Mouse (Mus musculus) heart, adult 10 weeks (tissue): ENCODE results near the gene Twf2. TPM values are rescaled to one million over a fixed set of nuclear protein-coding genes. Genes with fewer than 3 reads are reported as not detected.

Experiments used
- polyA plus RNA-seq: library from polyadenylated mRNA; stranded (reverse); fragments of 350-450 nt; fragmentation: Illumina TruSeq; extraction: RNeasy Lipid Tissue Mini Kit (QIAGEN cat#74804); gene quantifications from one replicate; pipeline ENCODE4 v1.2.3, GENCODE M21; 2014; ENCODE audit warnings: low read depth, low replicate concordance

Twf2 gene
- polyA plus RNA-seq: 251 TPM

DNA sequence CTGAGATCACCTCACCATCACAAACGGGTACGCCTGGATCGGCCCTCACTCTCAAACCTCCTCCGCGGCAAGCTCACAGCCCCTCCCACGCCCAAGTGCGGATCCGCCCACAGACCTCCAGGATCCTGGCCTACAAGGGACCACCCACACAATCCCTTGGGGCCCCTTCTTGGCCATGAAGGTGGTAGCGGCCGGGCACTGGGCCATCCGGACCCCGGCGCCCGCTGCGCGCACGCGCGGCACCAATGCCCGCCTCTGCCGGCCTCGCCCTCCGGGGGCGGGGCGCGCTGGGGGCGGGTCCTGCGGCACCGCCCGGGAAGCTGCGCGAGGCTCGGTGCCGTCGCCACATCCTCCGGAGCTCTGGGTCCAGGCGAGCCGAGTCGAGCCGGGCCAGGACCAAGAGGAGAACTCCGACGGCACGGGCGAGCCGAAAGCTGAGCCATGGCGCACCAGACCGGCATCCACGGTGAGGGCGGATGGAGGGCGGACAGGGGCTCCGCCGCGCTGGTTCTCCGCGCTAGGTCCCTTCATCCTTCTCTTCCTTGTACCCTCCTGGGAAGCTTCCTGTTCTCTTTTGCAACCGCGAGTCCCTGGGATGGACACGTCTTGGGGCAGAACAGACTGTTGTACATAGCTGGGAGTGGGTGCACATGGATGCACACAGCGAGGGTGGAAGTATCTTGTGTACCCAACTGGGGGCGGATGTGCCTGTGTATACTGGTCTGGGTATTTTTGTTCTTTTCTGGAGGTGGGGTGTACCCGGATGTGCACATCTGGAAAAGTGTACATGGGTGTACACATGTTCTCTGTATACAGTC lies at the start of gene Twf2:
Gene Twf2, plus strand, starts transcription at position 290 of the 818 bp plus-strand sequence.

DNA sequence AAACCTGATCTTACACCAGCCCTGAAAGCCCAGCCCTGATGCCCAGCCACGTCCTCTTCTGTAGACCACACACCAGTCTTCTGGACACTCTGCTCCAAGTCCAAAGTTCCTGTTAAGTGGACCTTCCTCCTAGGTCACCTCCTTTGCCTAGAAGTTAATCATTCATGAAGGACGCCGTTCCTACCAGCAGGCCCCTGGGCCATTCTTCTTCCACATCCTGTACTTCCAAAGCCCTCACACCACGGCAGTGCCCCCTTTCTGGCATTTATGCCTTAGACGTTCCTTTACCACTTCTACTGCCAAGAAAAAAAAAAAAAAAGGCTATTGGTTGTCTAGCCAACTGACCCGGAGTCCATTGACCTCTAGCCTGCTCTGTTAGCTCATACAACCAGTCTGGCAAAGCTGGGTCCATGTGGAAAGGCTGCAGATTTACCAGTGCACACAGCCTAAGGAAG lies 44.8 kb upstream of the Twf2 start, which contains the start of gene Glyctk:
Gene Glyctk, minus strand, starts transcription at position 102 of the 455 bp plus-strand sequence.

DNA sequence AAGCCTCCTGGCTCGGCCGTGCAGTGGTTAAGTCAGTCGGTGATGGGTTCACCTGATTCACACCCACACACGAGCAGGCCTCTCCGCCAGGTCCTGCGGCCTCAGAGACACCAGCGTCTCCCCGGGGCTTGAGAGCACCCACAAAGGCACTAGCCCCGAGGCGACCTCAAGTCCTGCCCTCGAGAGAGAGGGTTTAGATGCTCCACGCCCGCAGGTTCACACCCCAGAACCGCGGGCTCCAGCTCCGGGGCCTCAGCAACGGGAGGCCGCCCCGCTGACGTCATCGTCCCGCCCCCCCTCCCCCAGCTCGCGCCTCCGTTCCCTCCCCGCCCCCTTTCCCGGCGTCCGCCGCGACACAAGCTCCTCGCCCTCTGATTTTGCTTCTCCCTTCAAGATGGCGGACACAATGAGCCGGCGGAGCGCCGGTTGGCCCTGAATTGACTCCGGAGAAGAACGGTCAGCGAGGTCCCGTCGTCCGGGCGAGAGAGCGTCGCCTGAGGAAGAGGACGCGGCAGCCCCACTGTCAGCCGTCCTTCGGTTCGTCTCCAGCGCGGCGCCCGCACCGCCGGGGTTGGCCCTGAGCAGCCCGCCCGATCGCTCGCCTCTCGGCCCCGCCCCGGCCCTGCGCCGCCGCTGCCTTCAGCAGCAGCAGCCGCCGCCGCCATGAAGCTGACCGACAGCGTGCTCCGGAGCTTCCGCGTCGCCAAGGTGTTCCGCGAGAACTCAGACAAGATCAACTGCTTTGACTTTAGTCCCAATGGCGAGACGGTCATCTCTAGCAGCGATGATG lies 32.2 kb upstream of the Twf2 start, which contains the start of gene Wdr82:
Gene Wdr82, plus strand, starts transcription at position 373 of the 790 bp plus-strand sequence.

DNA sequence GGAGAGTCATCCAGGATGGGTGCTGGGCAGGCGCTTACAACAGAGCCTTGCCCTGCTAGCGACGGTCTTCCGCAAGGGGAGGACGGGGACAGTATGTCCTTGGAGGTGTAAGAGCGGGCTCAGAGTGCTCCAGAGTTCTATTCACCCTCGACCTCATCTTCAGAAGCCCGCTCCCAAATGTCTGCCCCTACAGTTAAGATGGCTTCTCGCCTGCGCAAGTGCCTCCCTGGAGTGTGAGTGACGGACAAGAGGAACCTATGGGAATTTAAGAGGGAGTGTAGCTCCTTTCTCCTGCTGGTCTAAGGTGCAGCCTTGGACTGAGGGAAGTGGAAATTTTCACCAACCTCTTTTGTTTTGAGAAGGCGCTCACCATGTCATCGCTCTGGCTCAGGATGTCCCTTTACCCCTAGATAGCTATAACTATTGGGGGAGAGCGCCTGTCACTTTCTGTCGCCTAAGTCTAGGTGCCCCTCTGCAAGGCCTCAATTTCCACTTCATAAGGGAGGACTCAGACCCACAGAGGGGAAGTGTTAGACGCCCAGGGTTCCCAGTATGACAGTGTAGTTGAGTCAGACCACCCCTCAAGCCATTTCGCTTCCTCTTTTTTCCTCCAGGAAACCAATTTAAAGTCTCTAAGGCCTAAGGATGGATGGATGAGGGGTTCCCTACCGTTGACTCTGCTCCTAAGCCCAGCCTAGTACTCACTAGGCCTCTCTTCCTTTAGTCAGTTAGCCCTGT lies 3.2 kb upstream of the Twf2 start, which contains the start of gene Ppm1m:
Gene Ppm1m, minus strand, starts transcription at position 212 of the 738 bp plus-strand sequence.

DNA sequence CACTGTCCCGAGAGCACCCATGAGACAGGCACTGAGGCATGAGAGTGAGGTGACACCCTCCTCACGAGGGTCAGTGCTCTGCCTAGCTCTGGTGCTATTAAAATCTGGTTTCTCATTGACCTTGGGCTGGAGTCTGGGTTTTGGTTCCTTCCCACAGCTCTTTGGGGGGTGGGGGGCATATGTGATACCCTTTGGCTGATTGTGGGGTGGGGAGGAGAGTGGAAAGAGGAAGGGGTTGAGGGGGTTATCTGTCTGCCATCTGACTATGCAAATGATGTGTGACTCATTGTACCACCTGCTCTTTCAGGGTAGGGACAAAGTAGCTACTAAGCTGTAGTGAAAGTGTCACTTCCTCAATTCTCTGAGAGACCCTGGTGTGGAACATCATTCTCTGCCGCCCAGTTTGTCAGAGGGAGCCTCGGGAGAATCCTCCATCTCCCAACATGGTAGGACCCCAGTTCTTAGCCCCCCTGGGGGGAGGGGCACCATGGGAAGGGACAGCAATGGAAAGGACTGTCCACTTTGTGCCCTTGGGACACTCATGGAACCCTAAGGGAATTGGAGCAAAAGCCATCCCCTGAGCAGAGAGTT lies 19.4 kb downstream of the Twf2 start, which contains the start of gene Tlr9:
Gene Tlr9, plus strand, starts transcription at position 338 of the 591 bp plus-strand sequence.

Other genes with a start within 250 kb of the Twf2 start
- gene Col6a5, start 242.5 kb upstream of the Twf2 start, polyA plus RNA-seq: not detected
- gene Col6a4, start 106.3 kb upstream of the Twf2 start, polyA plus RNA-seq: not detected
- 1.4 TPM for gene Glyctk, start 45.0 kb upstream of the Twf2 start, polyA plus RNA-seq
- 38.1 TPM for gene Wdr82, start 32.2 kb upstream of the Twf2 start, polyA plus RNA-seq
- gene Ppm1m, start 3.4 kb upstream of the Twf2 start, polyA plus RNA-seq: 15.2 TPM
- 0.37 TPM for gene Tlr9, start 19.5 kb downstream of the Twf2 start, polyA plus RNA-seq
- gene Alas1, start 45.5 kb downstream of the Twf2 start, polyA plus RNA-seq: 310 TPM
- 3.5 TPM for gene Poc1a, start 78.0 kb downstream of the Twf2 start, polyA plus RNA-seq
- gene Dusp7, start 165.5 kb downstream of the Twf2 start, polyA plus RNA-seq: 35.6 TPM
- gene Rpl29, start 226.3 kb downstream of the Twf2 start, polyA plus RNA-seq: 441 TPM
- gene Acy1, start 235.2 kb downstream of the Twf2 start, polyA plus RNA-seq: 24.2 TPM
- gene Abhd14b, start 244.4 kb downstream of the Twf2 start, polyA plus RNA-seq: 18.4 TPM
- gene Abhd14a, start 244.6 kb downstream of the Twf2 start, polyA plus RNA-seq: 22.9 TPM